Mouse (Mus musculus) liver, postnatal 0 days (tissue): ENCODE results near the gene Fkbp7. TPM values are rescaled to one million over a fixed set of nuclear protein-coding genes. Genes with fewer than 3 reads are reported as not detected.

Experiments
- ATAC-seq: fragments of 200-750 bp; cut with Nextera tagmentation; 2 replicates; pipeline ENCODE4 v1.8.0; 2017; ENCODE audit warnings: mild to moderate bottlenecking, moderate library complexity
- DNase-seq: peaks from one replicate; pipeline ENCODE4 v3.0.0-alpha.2; 2016
- H3K27ac ChIP-seq: fragments of 300-500 bp; sonication (generic); 2 replicates; pipeline ENCODE4 v1.5.1; 2014; ENCODE audit warnings: antibody characterized with exemption, moderate library complexity, mild to moderate bottlenecking, low read depth
- H3K27me3 ChIP-seq: fragments of 300-500 bp; sonication (generic); 2 replicates; pipeline ENCODE4 v1.6.1; 2014; ENCODE audit warnings: low read length, control low read depth, mixed read lengths; ENCODE audit not compliant: insufficient read depth
- H3K36me3 ChIP-seq: fragments of 300-500 bp; sonication (generic); replicated peaks from 2 replicates; pipeline ENCODE4 v1.6.1; 2014; ENCODE audit warnings: mild to moderate bottlenecking, control low read depth, low read length, moderate library complexity, mixed read lengths; ENCODE audit not compliant: insufficient read depth
- H3K4me1 ChIP-seq: fragments of 300-500 bp; sonication (generic); 2 replicates; pipeline ENCODE4 v1.6.1; 2014; ENCODE audit warnings: antibody characterized with exemption, mild to moderate bottlenecking, control low read depth; ENCODE audit not compliant: insufficient read depth
- H3K4me2 ChIP-seq: fragments of 300-500 bp; sonication (generic); 2 replicates; pipeline ENCODE4 v1.6.1; 2014; ENCODE audit warnings: low read depth, mild to moderate bottlenecking, low read length, moderate library complexity, mixed read lengths
- H3K4me3 ChIP-seq: fragments of 300-500 bp; sonication (generic); 2 replicates; pipeline ENCODE4 v1.5.1; 2014; ENCODE audit warnings: low read depth, low read length
- H3K9ac ChIP-seq: fragments of 300-500 bp; sonication (generic); replicated peaks from 2 replicates; pipeline ENCODE4 v1.6.1; 2014; ENCODE audit warnings: mild to moderate bottlenecking, moderate library complexity
- H3K9me3 ChIP-seq: fragments of 300-500 bp; sonication (generic); 2 replicates; pipeline ENCODE4 v1.6.1; 2016; ENCODE audit warnings: mild to moderate bottlenecking, control low read depth, low read length, mixed read lengths
- CTCF ChIP-seq: sonication (generic); IDR thresholded peaks from 2 replicates; pipeline ENCODE4 v1.5.1; 2016; ENCODE audit warnings: antibody characterized with exemption, low read depth
- EP300 ChIP-seq: IDR thresholded peaks from 2 replicates; pipeline ENCODE4 v1.6.1; 2016; ENCODE audit warnings: antibody characterized with exemption, low read depth, mild to moderate bottlenecking
- WGBS: fragments of 180-500 bp; shearing (Covaris S2); extraction: QIAGEN DNeasy Blood & Tissue Kit; methylation state at CpG from one replicate; pipeline ENCODE4 v1.1.7; 2014; ENCODE audit not compliant: insufficient replicate concordance; 5-methylcytosine and 5-hydroxymethylcytosine counted together
- polyA plus RNA-seq: library from polyadenylated mRNA; unstranded; fragments of >200 nt; fragmentation: Nextera tagmentation; extraction: Ambion mirVana; gene quantifications from 2 replicates; pipeline ENCODE4 v1.2.1, GENCODE M21; 2015

The Fkbp7 gene
- polyA plus RNA-seq, 1 experiment from 2014 or later, result 6.5 TPM

- H3K9me3 ChIP-seq, result no peaks in the 10 kb centered on the region
- WGBS, result 83% methylated on average over 3 of the region's 3 CpGs
- H3K27me3 ChIP-seq, result no peaks in the 10 kb centered on the region
- ATAC-seq (no peak), DNase-seq (no peak)
- no peaks in the 10 kb centered on the region for H3K4me1 ChIP-seq
- H3K4me3 ChIP-seq, result no peak overlapping the region
- H3K27ac ChIP-seq, result no peak overlapping the region
- no peak overlapping the region for H3K4me2 ChIP-seq
- TF ChIP-seq EP300 (no peak), CTCF (no peak)
- H3K9ac ChIP-seq, result no peak overlapping the region
- H3K36me3 ChIP-seq, result peaks cover 6% of the 10 kb centered on the region; the same call in 1 of the 2 replicates
These were observed 29.3 kb upstream of the Fkbp7 start for GRCm38 (mm10) chr2:76702188-76702587.

DNA sequence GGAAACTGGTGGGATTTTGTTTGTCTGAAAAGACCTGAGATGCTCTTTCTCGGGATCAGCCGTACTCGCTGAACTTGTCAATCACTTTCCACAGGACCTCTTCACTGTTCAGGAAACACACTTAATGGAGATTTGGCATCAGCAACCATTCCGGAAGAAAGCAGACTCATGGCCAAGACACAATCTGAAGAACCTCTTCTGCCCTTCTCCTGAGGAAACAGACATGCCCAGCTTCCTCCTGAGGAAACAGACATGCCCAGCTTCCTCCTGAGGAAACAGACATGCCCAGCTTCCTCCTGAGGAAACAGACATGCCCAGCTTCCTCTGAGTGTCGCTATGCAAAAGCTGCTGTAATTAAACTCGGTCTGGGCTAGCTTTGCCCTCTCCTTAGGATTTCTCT, 22.4 kb upstream of the Fkbp7 start:
- Histone ChIP-seq H3K4me3 (no peak overlapping the region), H3K27ac (no peak overlapping the region), H3K9ac (no peak overlapping the region), H3K9me3 (no peaks in the 10 kb centered on the region), H3K27me3 (no peaks in the 10 kb centered on the region), H3K4me1 (no peaks in the 10 kb centered on the region), H3K4me2 (no peak overlapping the region), H3K36me3 (peaks cover 33% of the 10 kb centered on the region)
- TF ChIP-seq EP300 (no peak), CTCF (no peak)
- 50% methylated on average over 6 of the region's 6 CpGs for WGBS
- ATAC-seq (no peak), DNase-seq (no peak)

DNA sequence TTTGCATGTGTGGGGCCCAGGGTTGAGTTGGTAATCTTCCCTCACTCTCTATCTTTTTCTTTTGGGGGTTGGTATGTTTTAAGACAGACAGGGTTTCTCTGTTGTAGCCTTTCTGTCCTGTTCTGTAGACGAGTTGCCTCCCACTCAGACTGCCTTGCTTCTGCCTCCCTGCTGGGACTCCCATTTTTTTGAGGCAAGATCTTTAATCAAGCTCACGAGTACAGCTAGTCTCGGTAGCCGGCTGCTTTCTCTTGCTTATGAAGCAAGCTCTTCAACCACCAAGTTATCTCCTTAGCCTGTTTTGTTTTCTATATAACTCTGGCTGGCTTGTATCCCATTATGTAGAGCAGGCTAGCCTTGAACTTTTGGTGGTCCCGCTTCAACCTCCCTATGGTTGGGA, 20.8 kb upstream of the Fkbp7 start:
- Histone ChIP-seq H3K27ac (no peak overlapping the region), H3K9me3 (no peaks in the 10 kb centered on the region), H3K4me2 (no peak overlapping the region), H3K27me3 (no peaks in the 10 kb centered on the region), H3K9ac (no peak overlapping the region), H3K4me1 (no peaks in the 10 kb centered on the region), H3K36me3 (peaks cover 33% of the 10 kb centered on the region), H3K4me3 (no peak overlapping the region)
- TF ChIP-seq CTCF (no peak), EP300 (no peak)
- WGBS, result 84% methylated on average over 5 of the region's 5 CpGs
- DNase-seq (no peak), ATAC-seq (no peak)

DNA sequence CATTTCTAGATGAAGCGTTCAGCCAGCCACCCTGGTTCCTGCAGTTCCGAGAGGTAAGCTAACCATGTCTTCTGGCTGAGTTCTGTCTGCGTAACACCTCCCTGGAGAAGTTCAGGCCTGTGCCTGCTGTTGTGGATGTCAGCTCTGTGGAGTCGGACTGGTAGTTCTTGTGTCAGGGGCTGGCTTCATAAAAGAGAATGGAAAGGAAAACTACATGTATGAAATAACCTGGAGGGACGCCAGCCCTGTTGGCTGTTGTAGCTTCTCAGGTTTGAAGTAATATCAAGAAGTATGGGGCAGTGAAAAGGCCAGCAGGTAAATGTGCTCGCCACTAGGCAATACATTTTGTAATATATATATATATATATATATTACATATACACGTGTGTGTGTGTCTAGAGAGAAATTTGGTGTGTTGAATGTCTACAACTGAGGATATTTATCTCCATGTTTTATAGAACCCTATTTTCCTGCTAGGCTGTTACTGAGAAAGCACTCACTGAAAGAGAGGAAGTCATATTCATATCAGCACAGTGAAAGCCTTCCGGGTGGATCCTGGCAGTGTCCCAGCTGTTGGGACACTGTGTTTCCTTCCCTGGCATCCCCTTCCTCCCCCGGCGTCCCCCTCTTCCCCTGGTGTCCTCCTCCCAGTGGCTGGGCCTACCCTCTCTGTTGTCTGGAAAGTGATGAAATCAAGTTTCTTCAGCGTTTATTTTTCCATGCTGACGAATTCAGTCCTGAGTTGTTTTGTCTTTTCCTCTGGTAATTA, 17.7 kb upstream of the Fkbp7 start:
- WGBS, result 57% methylated on average over 12 of the region's 12 CpGs
- peaks cover 52% of the 10 kb centered on the region for H3K36me3 ChIP-seq
- peak; percentile 54 for DNase-seq

DNA sequence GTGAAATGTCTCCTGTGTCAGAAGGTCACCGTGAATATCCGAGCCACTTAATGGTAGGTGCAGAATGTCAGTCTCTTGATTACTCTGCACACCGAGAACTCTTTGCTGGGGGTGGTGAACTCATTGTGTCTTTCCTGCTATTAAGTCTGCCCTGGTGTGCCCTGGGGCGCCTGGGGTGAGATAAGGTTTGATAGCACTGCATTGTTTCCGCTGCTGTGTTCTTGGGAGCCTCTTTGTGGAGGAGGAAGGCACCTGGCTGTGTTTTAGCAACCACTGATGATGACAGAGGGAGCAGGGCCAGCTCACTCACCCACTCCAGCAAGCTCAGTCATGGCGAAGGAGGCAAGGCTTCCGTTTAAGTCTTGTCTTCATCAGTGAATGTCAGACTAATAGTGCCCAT, 15.2 kb upstream of the Fkbp7 start:
- H3K4me3 ChIP-seq, result no peak overlapping the region
- no peaks in the 10 kb centered on the region for H3K4me1 ChIP-seq
- H3K9me3 ChIP-seq, result no peaks in the 10 kb centered on the region
- 53% methylated on average over 7 of the region's 7 CpGs for WGBS
- no peak overlapping the region for H3K4me2 ChIP-seq
- no peaks in the 10 kb centered on the region for H3K27me3 ChIP-seq
- no peak for DNase-seq
- H3K9ac ChIP-seq, result no peak overlapping the region
- ATAC-seq, result no peak
- TF ChIP-seq EP300 (no peak), CTCF (no peak)
- peaks cover 51% of the 10 kb centered on the region for H3K36me3 ChIP-seq
- H3K27ac ChIP-seq, result no peak overlapping the region

More for the DNA sequence above, 17.7 kb upstream of the Fkbp7 start:
- peak; percentile 49; the same call in 1 of the 2 replicates for ATAC-seq
- H3K4me3 ChIP-seq, result no peak overlapping the region
- no peak for TF ChIP-seq CTCF
- peak; percentile 39; the same call in 1 of the 2 replicates for TF ChIP-seq EP300
- H3K4me2 ChIP-seq, result no peak overlapping the region
- H3K9ac ChIP-seq, result no peak overlapping the region
- no peak overlapping the region for H3K27ac ChIP-seq
- H3K4me1 ChIP-seq, result no peaks in the 10 kb centered on the region
- no peaks in the 10 kb centered on the region for H3K27me3 ChIP-seq
- no peaks in the 10 kb centered on the region for H3K9me3 ChIP-seq

- Histone ChIP-seq H3K27me3 (no peaks in the 10 kb centered on the region), H3K9ac (no peak overlapping the region), H3K4me3 (no peak overlapping the region), H3K4me2 (no peak overlapping the region), H3K36me3 (peaks cover 51% of the 10 kb centered on the region), H3K4me1 (no peaks in the 10 kb centered on the region), H3K27ac (no peak overlapping the region), H3K9me3 (no peaks in the 10 kb centered on the region)
- WGBS, result 61% methylated on average over 3 of the region's 3 CpGs
- ATAC-seq (no peak), DNase-seq (no peak)
- no peak for TF ChIP-seq CTCF
- TF ChIP-seq EP300, result no peak
These were observed 14.7 kb upstream of the Fkbp7 start for GRCm38 (mm10) chr2:76687608-76688007.
